Mouse (Mus musculus) layer of hippocampus, adult 8-10 months (tissue): Measurements from ENCODE around the gene Lekr1. TPM values are rescaled to one million over a fixed set of nuclear protein-coding genes. Genes with fewer than 3 reads are reported as not detected.

Source experiments
- DNase-seq, 2 experiments: peaks; one replicate each; pipeline ENCODE4 v3.0.0; 2022; ENCODE audit warnings: low spot score in 2 of 2
- total RNA-seq, 4 experiments: library from RNA; stranded (reverse); gene quantifications; 2 replicates each; pipeline ENCODE4 v1.2.4; 2022

Lekr1 gene
- total RNA-seq, result 1 to 10 TPM; 6.6 to 8.8 (median 7.4) TPM

DNA sequence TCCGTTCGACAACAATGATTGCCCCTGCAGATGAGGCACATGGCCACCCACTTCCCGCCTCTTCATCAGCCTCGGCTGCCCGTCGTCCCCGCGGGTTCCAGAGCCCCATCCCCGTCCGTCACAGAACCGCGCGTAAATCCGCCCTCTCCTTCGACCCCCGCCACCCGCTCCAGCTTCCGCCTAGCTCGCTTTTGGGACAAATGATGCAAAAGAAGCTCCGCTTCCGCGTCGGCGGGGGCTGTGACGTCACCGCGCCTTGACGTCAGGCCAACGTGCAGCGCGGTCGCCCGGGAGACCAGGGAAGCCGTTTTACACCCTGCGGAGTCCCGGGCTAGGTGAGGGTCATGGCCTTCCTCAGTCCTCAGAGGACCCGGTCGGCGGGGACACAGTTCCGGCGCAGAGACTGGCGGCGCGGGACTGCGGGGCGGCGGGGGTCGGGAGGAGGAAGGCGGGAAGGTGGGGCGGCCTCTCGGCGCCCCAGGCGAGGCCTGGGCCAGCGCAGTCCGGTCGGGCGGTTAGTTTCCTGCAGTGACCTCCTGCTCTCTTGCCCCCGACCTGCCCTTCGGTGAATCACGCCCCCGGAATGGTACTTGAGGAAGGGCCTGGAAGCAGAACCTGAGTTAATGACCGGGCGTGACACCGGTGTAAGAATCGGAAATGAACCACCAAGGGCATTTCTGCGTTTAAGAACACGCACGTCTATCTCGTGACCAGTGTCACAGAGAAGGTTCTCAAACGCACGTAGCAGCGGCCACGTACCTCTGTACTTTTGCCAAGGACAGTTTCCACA is at the start of gene Lekr1:
TSS of gene Lekr1 (plus strand) at position 252 of the 790 bp plus-strand sequence.
- DNase-seq, result peak; percentile 88 to 90

- DNase-seq, result no peak
Measured at GRCm38 (mm10) chr3:65617507-65617906, 48.5 kb upstream of the Lekr1 start.

GRCm38 (mm10) chr3:65619340-65619739 is 46.7 kb upstream of the Lekr1 start:
- no peak for DNase-seq

DNA sequence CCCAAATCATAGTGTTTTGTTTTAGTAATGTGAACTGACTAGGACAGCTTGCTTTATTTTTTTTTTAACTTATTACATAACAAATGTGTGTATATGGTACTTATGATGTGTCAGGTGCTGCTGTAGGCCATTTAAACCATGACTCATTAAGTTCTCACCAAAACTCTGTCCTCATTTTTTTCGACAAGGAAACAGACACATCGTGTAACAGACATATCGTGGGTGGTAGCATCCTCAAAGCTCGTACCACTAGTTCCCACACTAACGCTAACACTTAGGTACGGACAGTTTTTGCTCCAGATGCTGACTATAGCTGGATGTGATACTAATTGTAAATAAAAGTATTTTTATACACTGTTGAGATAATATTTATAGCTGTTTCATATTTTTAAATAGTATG is 43.0 kb upstream of the Lekr1 start:
- no peak for DNase-seq

- DNase-seq, result no peak
Measured at GRCm38 (mm10) chr3:65625496-65626289, 40.3 kb upstream of the Lekr1 start.

DNA sequence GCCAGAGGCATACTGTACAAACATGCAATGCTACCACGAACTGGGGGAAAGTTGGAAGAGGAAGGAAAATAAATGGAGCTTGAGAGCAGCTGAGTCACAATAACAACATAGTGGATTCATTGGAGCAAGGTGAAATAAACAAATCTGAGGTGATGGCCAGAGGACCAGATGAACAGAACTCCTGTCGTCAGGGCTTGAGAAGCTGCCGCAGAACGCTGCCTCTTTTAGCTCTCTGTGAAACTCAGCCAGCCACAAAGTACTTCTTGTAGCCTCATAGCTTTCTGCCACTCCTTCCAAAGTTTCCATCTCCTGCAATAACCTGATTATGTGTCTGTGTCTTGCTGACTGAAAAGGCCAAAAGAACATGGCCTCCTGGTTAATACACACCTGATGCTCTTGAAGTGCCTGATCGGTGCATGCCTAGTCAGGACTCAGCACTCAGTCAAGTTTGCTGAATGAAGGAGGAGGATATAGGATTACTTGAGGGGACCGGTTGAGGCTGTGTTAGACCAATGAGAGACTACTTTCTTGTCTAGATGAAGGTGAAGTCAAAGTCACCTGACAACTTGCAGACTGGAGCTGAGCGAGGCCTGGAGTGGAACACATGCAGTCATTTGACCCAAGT is 39.6 kb upstream of the Lekr1 start:
- no peak for DNase-seq

GRCm38 (mm10) chr3:65627021-65627706 is 38.9 kb upstream of the Lekr1 start:
- DNase-seq, result no peak

GRCm38 (mm10) chr3:65627707-65628028 is 38.4 kb upstream of the Lekr1 start:
- no peak for DNase-seq

DNA sequence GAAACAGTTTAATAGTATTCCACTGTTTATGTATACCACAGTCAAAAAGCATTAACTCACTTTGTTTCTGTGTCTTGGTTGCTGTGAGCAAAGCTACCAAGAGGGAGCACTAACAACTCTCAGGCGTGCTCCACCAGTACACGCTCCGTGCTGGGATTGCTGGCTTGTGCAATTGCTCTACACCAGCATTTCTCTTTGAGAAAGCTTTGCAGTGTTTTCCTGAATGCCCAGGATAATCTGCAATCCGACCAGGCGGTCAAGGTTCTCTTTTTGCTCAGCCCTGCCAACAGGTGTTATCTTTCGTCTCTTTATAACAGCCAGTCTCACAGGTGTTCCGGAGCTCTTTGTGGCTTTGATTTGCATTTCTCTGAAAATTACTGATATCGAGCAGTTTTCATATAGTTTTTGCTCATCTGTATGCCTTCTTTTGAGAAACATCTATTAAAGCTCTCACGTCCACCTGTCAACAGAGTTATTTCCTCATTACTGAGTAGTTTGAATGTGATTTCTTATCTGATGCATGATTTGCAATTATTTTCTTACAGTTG is 36.4 kb upstream of the Lekr1 start:
- no peak for DNase-seq

- DNase-seq, result no peak
Measured at GRCm38 (mm10) chr3:65633604-65634003, 32.4 kb upstream of the Lekr1 start.

DNA sequence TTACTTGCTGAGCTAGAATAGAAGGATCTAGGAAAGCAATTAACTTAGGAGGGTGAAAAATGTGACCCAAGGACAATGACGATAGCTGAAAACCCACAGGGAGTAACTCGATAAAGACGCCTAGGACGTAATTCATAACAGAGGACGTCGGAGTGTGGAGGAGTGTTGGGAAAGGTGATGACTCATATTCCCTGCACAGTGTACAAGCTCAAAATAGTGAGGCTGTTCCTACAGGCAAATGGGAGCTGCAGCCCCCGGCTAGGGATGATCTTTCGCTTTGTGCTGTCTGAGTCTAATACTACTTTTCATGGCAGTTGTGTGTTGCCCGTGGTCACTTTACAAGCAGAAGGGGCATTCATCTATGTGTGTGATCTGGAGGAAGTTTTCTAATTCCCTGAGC is 30.0 kb upstream of the Lekr1 start:
- DNase-seq, result no peak

- DNase-seq, result no peak
Measured at GRCm38 (mm10) chr3:65637313-65637712, 28.7 kb upstream of the Lekr1 start.

DNA sequence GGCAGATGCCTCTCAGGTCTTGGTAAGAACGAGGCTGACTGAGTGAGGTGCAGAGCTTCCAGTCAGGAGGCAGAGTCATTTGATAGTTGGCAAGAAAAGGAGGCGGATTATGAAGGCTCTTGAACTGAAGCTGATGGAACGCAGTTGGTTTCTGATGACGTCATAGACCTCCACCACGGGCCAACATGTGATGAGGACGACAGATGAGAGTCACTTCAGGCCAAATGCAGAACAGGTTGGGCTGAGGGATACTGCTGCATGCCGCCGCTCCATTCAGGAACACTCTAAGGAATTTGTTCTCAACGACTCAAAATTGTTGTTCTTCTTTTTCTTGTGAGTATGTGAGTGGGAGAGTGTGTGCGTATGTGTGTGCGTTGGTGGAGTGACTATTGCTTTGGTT is 27.1 kb upstream of the Lekr1 start:
- no peak for DNase-seq

DNA sequence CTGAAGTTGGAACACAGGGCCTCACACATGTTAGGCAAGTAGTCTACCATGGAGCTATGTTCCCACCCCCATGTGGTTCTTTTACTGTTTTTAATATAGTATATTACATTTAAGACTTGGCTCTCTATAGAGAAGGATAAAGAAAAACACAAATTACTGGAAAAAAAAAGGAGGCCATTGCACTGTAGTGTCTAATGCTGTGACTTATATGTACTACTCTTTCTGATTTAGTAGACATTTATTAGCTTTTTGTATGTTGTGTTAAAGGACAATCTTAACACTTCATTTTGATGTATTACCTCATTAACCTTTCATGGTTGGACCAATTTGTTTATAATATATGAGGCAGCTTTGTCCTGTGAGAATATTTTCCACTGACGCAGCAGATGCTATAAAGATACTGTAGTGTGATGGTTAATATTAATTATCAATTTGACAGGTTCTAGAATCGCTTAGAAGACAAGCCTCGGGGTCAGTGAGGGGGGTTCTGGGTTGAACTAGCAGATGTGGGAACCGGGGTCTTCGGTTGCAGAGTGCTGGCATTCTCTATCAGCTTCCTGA is 26.5 kb upstream of the Lekr1 start:
- no peak for DNase-seq

DNA sequence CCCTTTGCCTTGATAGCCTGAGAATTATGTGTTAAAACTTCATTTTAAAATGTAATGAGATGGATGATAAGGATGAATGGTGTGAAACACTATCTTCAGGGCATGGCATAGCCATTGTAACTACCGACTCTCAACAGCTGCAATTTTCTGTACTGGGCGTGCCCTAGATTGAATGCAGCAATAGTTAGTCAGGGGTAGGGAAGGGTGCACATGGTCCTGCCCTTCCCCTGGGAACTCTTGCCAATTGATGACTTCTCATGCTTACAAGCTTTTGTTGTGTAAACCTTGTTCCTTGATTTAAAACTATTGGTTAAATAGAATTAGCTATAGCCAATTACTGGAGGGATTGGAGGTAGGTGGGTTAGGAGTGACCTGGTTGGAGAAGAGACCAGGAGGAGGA is 23.1 kb upstream of the Lekr1 start:
- no peak for DNase-seq

GRCm38 (mm10) chr3:65643654-65644053 is 22.4 kb upstream of the Lekr1 start:
- DNase-seq, result no peak

- no peak for DNase-seq
Measured at GRCm38 (mm10) chr3:65647592-65647991, 18.4 kb upstream of the Lekr1 start.

DNA sequence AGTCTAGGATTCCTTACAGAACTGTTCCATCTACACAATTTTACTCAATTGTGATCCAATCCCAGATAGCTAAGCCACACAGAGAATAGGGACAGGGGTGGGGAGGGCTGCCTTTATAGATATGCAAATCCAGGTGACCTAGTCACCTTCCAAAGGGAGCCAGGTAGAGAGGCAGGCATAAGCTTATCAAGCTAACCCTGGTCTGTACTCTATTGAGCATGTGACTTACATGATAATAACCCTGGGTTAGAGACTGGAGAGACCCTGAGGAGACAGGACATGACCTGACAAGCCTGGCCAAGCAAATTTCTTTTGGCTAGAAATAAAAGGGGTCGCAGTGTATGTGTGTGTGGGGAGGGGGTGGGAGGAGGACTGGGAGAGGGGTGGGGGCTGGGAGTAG is 17.1 kb upstream of the Lekr1 start:
- no peak for DNase-seq

GRCm38 (mm10) chr3:65650156-65650815 is 15.7 kb upstream of the Lekr1 start:
- no peak for DNase-seq

DNA sequence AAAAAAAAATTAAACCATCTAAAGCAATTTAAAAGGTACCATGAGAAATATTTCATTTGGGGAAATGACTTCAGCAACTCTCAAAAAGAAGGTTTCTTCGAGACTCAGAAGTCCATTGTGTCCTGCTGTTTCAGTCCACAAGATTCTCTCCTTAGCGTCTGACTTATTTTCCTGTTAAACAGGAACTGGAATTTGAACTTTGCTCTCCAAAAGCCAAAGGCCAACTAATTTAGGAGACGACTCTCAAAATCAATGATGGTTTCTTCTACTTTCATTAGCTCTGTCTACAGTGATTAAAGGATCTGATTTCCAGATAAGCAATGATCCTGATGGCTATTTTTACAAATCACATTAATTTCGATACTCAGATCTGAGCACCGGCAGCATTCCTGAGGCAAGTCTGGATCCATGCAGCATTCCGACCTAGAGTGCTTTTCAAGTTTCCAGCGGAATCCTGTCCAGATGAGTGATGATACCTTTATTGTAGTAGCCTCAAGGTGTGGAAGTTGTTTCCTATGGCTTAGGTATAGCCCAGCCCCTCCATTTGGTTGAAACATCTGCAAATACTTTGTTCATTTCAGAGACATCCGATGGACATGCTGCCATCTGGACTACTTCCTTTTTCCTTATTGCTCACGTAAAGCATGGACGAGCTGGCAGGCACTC is 11.4 kb upstream of the Lekr1 start:
- no peak for DNase-seq
